Mouse (Mus musculus): ENCODE results near the gene Pde4b.

The Pde4b gene

DNA sequence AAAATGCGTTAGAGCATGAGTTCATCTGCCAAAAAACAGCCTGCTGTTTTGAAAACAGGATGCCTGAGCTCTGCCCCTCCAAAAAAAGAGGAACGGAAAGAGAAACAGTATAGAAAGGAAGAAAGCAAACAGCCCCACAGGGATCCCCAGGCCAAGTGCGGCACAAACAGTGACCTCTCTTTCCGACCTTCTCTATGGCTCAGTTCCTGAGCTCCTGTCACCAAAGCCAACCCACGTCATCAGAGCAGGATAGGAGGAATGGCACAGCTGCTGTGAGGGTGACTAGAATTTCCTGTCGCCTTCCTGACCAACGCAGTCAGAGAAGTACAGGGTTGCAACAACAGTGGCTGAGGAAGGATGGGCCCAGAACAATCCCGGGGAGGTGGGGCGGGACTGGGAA lies 486.9 kb downstream of the Pde4b start:
- DNase-seq (ENCODE audit: low read depth): peak; percentile 72

- no peak for DNase-seq (ENCODE audit: low read depth)
These were observed 487.4 kb downstream of the Pde4b start for GRCm38 (mm10) chr4:102574666-102575254.

DNA sequence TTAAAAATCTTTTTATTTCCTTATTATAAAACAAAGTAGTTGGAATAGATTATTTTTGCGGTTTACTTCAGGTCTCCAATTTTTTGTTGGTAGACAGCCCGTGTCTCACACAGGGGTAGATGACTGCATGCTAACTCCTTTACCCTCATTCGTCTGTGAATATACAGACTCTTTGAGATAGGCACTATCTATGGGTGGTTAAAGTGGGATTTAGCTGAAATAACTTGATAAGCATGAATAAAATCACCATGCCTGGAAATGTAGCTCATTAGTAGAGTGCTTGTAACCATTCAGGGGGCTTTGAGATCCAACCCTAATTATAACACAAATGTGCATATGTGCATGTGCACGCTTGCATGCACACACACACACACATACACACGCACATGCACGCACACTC lies 488.8 kb downstream of the Pde4b start:
- DNase-seq (ENCODE audit: low read depth): no peak

DNA sequence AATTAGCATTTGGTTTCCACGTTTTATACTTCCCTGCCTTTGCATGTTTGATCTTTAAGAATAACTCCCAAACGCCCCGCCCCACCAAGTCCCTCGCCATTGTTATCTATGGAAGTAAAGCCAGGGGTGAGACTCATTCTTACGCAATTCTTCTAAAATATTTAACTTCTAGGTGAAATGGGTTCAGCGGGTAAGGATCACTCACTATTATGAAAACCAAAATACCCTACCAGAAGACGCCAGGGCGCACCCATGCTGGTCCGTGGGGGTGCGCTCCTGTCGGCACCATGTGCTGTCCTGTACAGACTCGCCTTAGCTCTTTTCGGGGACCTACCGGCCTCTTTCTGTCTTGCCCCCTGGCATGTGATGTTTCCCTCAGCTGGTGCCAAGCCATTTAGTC lies 490.3 kb downstream of the Pde4b start:
- no peak for DNase-seq (ENCODE audit: low read depth)

- no peak for DNase-seq (ENCODE audit: low read depth)
These were observed 491.7 kb downstream of the Pde4b start for GRCm38 (mm10) chr4:102579051-102579450.

- DNase-seq (ENCODE audit: low read depth): no peak
These were observed 492.4 kb downstream of the Pde4b start for GRCm38 (mm10) chr4:102579746-102580145.

GRCm38 (mm10) chr4:102582165-102582749 lies 494.9 kb downstream of the Pde4b start:
- DNase-seq (ENCODE audit: low read depth): no peak

DNA sequence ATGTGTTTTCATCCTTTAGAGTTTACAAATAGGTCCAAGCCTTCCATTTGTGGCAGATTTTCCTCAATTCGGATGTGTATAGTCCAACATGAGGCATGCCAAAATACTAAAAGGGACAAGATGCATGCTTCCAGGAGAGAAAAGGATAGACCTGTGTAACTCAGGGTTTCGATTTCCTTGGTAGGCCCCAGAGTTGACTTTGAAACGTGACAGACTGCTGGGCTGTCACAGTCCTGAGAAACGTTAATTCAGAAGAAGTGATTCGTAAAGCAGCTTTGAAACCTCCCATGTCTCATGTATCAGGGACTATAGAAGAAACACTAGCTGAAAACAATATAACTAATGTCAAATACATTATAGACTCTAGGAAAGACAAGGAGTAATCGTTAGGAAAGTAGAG lies 495.6 kb downstream of the Pde4b start:
- no peak for DNase-seq (ENCODE audit: low read depth)

DNA sequence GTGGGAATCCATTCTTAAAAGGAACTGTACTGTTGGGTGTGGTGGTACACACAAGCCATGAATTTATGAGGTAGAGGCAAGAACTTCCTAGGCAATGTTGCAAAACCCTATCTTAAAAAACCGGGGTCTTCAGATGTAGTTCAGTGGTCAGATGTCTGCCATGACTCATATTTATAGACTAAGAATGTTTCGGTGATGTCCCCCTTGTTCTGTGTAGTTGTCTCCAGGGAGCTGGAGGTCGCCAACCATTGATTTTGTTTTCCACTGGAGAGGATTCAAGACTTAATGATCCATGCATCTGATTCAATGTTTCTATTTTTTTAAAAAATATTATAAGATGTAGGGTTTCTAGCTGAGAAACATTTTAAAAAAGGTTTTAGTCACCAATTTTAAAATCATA lies 496.1 kb downstream of the Pde4b start:
- no peak for DNase-seq (ENCODE audit: low read depth)

GRCm38 (mm10) chr4:102584601-102585265 lies 497.4 kb downstream of the Pde4b start:
- DNase-seq (ENCODE audit: low read depth): no peak

GRCm38 (mm10) chr4:102585541-102585940 lies 498.2 kb downstream of the Pde4b start:
- no peak for DNase-seq (ENCODE audit: low read depth)

- DNase-seq (ENCODE audit: low read depth): no peak
These were observed 499.4 kb downstream of the Pde4b start for GRCm38 (mm10) chr4:102586787-102587186.

DNA sequence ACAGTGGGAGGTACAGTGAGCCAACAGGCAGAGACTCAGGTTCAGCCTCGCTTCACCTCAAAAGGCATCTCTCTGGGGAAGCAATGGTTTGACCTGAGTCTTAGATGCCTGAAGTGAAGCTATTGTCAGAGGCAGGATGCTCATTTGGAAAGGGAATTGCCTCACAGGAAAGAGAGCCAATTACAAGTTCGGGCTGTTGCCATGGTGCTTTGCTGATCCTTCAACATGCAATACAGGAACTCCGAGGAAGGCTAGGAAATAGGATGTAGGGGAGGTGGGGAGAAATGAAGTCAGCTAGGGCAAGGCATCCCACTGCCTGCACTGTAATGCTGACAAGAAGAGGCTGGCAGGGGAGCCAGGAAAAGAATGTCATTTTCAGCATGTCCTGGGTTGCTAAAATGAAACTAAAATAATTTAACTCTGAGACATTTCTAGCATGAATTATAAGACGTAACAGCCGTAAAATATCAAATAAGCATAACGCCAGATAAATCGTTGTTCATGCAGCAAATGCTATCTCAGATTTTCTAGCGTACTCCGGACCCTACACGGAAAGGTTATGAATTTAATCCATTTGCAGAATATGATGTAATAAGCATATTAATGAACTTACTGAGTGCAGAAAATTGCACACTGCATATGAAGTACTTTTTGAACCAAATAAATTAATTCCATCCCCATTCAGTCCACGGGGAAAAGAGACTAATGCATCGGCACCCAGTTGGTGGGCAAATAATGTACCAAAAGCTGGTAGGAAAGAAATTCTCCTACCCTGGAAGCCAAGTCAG lies 501.5 kb downstream of the Pde4b start:
- DNase-seq (ENCODE audit: low read depth): no peak

DNA sequence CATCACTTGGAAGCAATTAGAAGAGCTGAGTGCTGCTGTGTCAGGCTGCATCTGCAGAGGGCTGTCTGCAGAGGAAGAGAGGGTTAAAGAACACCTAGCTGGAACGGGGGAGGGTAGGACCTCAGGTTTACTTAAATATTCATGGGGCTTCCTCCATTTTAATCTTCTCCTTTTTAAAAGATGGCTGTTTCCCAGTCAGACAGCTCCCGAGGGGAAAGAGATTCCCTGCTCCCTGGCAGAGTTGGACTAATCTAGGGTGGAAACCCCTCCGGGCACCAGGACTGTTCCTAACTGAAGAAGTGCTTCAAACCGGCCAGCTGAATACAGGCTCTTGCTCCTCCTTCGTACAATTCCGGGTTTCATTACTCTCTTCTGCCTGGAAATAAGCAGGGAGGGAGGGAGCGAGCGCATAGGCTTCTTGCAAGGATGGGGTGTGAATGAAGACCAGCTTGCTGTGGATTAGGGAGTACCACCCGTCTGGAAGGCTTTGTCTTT lies 502.2 kb downstream of the Pde4b start:
- no peak for DNase-seq (ENCODE audit: low read depth)

DNA sequence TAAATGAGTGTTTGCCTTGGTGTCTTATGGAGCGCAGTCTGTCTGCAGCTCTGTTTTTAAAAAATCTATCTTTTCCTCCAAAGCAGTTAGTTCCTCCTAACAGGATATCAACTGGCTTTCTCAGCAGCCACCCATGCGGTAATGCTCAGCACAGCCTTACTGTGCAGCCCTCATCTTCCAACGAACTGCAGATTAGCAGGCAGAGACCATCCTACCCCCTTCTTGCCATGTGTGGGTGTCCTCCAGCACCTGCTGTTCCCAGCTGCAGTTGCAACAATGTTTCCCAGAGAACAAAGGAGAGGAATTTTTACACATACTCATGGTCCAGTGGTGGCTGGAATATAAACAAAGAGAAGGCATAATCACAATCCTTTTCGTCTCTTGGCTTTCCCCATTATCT lies 504.5 kb downstream of the Pde4b start:
- DNase-seq (ENCODE audit: low read depth): no peak

GRCm38 (mm10) chr4:102592541-102592940 lies 505.2 kb downstream of the Pde4b start:
- no peak for DNase-seq (ENCODE audit: low read depth)

- DNase-seq (ENCODE audit: low read depth): no peak
These were observed 506.3 kb downstream of the Pde4b start for GRCm38 (mm10) chr4:102593631-102594030.

GRCm38 (mm10) chr4:102594506-102594905 lies 507.2 kb downstream of the Pde4b start:
- DNase-seq (ENCODE audit: low read depth): no peak

DNA sequence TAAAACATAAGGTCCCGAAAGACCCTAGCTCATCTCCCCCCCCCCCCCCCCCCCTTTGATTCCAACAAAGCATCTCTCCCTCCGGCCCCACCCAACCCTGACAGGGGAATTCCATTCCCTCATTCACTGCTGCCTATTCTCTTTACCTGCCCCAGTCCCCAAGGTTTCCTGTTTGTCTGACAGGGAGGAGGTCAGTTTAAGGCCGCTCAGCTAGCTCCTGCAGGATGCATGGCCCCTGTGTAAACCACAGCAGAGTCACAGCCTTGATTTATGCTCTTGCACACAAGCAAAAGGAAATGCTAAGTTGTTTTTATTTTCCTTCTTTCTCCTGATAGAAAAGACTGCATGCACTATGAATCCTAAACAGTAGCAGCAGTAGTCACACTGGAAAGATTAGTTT lies 516.6 kb downstream of the Pde4b start:
- no peak for DNase-seq (ENCODE audit: low read depth)

DNA sequence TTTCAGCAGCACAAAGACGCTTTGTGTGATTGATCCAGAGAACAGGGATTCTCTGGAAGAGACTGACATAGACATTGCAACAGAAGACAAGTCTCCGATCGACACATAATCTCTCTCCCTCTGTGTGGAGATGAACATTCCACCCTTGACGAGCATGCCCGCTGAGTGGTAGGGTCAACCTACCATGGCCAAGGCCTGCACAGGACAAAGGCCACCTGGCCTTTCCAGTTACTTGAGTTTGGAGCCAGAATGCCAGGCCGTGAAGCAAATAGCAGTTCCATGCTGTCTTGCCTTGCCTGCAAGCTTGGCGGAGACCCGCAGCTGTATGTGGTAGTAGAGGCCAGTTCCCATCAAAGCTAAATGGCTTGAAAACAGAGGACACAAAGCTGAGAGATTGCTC lies 517.9 kb downstream of the Pde4b start:
- no peak for DNase-seq (ENCODE audit: low read depth)

GRCm38 (mm10) chr4:102605722-102606341 lies 518.5 kb downstream of the Pde4b start:
- DNase-seq (ENCODE audit: low read depth): no peak

DNA sequence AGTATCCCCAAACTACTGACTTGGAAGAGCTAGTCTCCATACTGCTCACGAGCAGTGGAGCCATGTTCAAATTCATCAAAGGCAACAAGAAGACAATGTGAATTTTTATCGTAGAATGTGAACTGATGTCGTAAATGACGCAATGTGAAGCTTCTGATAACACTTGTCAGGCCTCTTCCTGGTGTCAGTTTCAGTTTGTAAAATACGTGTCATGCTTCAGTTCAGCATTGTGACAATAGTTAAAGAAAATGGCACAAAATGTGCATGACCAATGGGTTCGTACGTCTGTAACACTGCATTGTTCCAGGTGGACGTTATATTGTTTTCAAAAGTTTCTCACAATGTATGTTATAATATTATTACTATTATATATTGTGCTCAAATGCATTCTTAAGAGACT lies 519.5 kb downstream of the Pde4b start:
- DNase-seq (ENCODE audit: low read depth): peak; percentile 45
